Mouse (Mus musculus) intestine, postnatal 0 days (tissue): ENCODE measurements around the gene Tchhl1. TPM values are rescaled to one million over a fixed set of nuclear protein-coding genes. Genes with fewer than 3 reads are reported as not detected.

Experiments used
- ATAC-seq: fragments of 200-750 bp; cut with Nextera tagmentation; 2 replicates; pipeline ENCODE4 v1.8.0; 2017; ENCODE audit warnings: mild to moderate bottlenecking, moderate TSS enrichment, moderate library complexity
- H3K27ac ChIP-seq: fragments of 300-500 bp; sonication (generic); 2 replicates; pipeline ENCODE4 v1.5.1; 2014; ENCODE audit warnings: mild to moderate bottlenecking, low read depth, low read length, moderate library complexity
- H3K27me3 ChIP-seq: fragments of 300-500 bp; sonication (generic); replicated peaks from 2 replicates; pipeline ENCODE4 v1.6.1; 2014; ENCODE audit warnings: low read length, mixed read lengths; ENCODE audit not compliant: control insufficient read depth, insufficient read depth
- H3K36me3 ChIP-seq: fragments of 300-500 bp; sonication (generic); 2 replicates; pipeline ENCODE4 v1.6.1; 2014; ENCODE audit warnings: mild to moderate bottlenecking, moderate library complexity; ENCODE audit not compliant: control insufficient read depth, insufficient read depth
- H3K4me1 ChIP-seq: fragments of 300-500 bp; sonication (generic); replicated peaks from 2 replicates; pipeline ENCODE4 v1.6.1; 2014; ENCODE audit warnings: antibody characterized with exemption, low read length, mixed read lengths; ENCODE audit not compliant: control insufficient read depth, insufficient read depth
- H3K4me2 ChIP-seq: fragments of 300-500 bp; sonication (generic); replicated peaks from 2 replicates; pipeline ENCODE4 v1.6.1; 2014; ENCODE audit warnings: low read depth, mild to moderate bottlenecking, moderate library complexity
- H3K4me3 ChIP-seq: fragments of 300-500 bp; sonication (generic); 2 replicates; pipeline ENCODE4 v1.5.1; 2014; ENCODE audit warnings: low read depth, low read length
- H3K9ac ChIP-seq: fragments of 300-500 bp; sonication (generic); 2 replicates; pipeline ENCODE4 v1.6.1; 2014; ENCODE audit warnings: mild to moderate bottlenecking, low read depth, low read length
- H3K9me3 ChIP-seq: fragments of 300-500 bp; sonication (generic); 2 replicates; pipeline ENCODE4 v1.6.1; 2016; ENCODE audit warnings: mixed run types; ENCODE audit not compliant: control insufficient read depth
- CTCF ChIP-seq: sonication (generic); IDR thresholded peaks from 2 replicates; pipeline ENCODE4 v1.5.1; 2016; ENCODE audit warnings: low read depth, mild to moderate bottlenecking, control low read depth, antibody characterized with exemption, moderate library complexity
- WGBS: fragments of 180-500 bp; shearing (Covaris S2); extraction: QIAGEN DNeasy Blood & Tissue Kit; methylation state at CpG from one replicate; pipeline ENCODE4 v1.1.7; 2014; 5-methylcytosine and 5-hydroxymethylcytosine counted together
- microRNA-seq: library from miRNA; unstranded; fragments of <30 nt; microRNA quantifications from one replicate; pipeline ENCODE4, GENCODE M21; 2016
- polyA plus RNA-seq: library from polyadenylated mRNA; unstranded; fragments of >200 nt; fragmentation: Nextera tagmentation; extraction: Ambion mirVana; gene quantifications from 2 replicates; pipeline ENCODE4 v1.2.1, GENCODE M21; 2015

Tchhl1 gene
- polyA plus RNA-seq, 1 experiment from 2014 or later: 0.12 TPM

GRCm38 (mm10) chr3:93520330-93521193, 52.0 kb downstream of the Tchhl1 start, which contains the start of gene S100a11:
Gene S100a11 (plus strand): TSS chr3:93520488.
- TF ChIP-seq CTCF: 0 out of 2 replicates have a peak, but pooled peaks have one; percentile 19
- ATAC-seq: peak; percentile 82
- Histone ChIP-seq H3K9ac (peak within 1 kb of the TSS; percentile 75), H3K4me2 (peak within 1 kb of the TSS; percentile 78), H3K4me1 (0 out of 2 replicates have a peak, but pooled peaks cover 5% of the 10 kb centered on the region), H3K9me3 (no peaks in the 10 kb centered on the region), H3K27ac (peak within 1 kb of the TSS; percentile 67), H3K27me3 (no peaks in the 10 kb centered on the region), H3K4me3 (peak within 1 kb of the TSS; percentile 60), H3K36me3 (peaks cover 12% of the 10 kb centered on the region)
- under 1% methylated on average over 38 of the region's 38 CpGs for WGBS

Small RNA genes lying within 50 kb of the gene (microRNA-seq; reads per million reads assigned to microRNA genes)
- not detected for gene Gm22752

Other genes starting within 250 kb of the Tchhl1 start
- gene Flg, start 195.2 kb upstream of the Tchhl1 start, polyA plus RNA-seq: not detected in 2 replicates
- gene Hrnr, start 149.0 kb upstream of the Tchhl1 start, polyA plus RNA-seq: not detected in 2 replicates
- not detected in 2 replicates for gene Rptn, start 75.1 kb upstream of the Tchhl1 start, polyA plus RNA-seq
- 2.5 and 3.7 TPM in 2 replicates for gene Tchh, start 26.4 kb upstream of the Tchhl1 start, polyA plus RNA-seq
- gene S100a11, start 51.7 kb downstream of the Tchhl1 start, polyA plus RNA-seq: 965 and 1,093 TPM in 2 replicates
- gene S100a10, start 86.3 kb downstream of the Tchhl1 start, polyA plus RNA-seq: 733 and 887 TPM in 2 replicates
- gene Tdpoz2, start 183.9 kb downstream of the Tchhl1 start, polyA plus RNA-seq: not detected in 2 replicates
- gene Tdpoz1, start 207.6 kb downstream of the Tchhl1 start, polyA plus RNA-seq: not detected in 2 replicates
- gene Gm37596, start 224.3 kb downstream of the Tchhl1 start, polyA plus RNA-seq: not detected in 2 replicates